Mouse (Mus musculus) yolk sac, embryonic 10.5 days (tissue): Measurements from ENCODE around the gene Ogfod2.
A peak's percentile ranks its signal among the peaks of the same experiment; 100 is the strongest.

Source experiments
- DNase-seq: peaks from one replicate; pipeline ENCODE4 v3.0.0-alpha.2; 2017; ENCODE audit warnings: low spot score

Gene Ogfod2

DNA sequence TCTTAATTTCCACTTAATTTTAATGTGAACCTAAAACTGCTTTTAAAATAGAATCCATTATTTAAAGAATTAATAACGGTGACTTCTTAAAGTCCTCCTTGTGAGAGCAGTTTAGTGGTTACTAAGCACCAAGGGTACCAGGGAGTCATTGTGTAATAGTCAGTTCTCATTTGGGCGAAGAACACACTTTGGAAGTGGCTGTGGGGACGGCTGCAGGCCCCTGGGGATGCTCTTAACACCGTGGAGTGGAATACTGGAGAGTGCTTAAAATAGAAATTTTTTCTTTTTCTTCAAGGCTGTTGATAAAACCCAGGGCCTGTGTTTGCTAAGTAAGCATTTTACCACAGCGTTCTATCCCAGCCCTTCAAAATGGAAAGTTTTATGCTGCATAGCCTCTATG lies 43.8 kb downstream of the Ogfod2 start:
- no peak for DNase-seq

- DNase-seq, result no peak
These were observed 46.2 kb downstream of the Ogfod2 start for GRCm38 (mm10) chr5:124158305-124158704.

- peak; percentile 75 for DNase-seq
These were observed 47.4 kb downstream of the Ogfod2 start for GRCm38 (mm10) chr5:124159453-124159852.

- peak; percentile 36 for DNase-seq
These were observed 49.7 kb downstream of the Ogfod2 start for GRCm38 (mm10) chr5:124161831-124162230.

DNA sequence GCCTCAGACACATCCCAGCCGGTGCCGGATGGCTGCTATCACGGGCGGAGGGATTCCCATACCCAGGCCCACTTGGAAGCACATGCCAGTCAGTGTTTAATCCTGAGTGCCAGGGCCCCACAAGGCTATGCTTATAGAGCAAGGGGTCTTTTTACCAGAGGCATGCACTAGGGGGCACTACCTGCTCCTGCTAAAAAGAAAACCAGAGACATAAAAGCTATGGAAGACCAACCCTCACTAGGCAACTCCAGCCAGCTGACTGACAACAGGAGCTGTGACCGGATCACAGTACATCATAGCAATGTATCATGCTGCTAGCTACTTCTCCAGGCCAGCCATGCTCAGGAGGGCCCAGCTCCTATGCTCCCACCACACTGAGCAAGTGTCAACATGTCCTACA lies 50.5 kb downstream of the Ogfod2 start:
- DNase-seq, result peak; percentile 55

DNA sequence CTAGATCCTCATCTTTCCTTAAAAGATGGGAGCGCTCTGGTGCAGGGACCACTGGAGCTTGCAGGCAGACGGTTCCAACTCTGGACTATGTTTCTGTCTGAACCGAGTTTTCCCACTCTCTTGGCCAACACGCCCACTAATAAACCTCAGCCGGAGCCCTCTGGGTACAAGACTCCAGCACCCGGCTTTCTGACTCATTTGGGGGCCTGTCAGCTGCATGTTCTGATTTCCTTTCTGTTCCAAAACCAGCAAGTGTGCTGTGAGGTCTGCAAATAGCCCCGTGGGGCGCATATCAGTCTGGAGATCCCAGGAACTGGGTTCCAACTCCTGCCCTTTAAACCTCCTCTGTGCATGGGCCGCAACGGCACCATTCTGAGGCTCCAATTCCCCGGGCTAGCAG lies 51.3 kb downstream of the Ogfod2 start:
- DNase-seq, result no peak
